Mouse (Mus musculus) spleen, postnatal 4 days (tissue): ENCODE measurements around the gene Lysmd3.
A peak's percentile ranks its signal among the peaks of the same experiment; 100 is the strongest.
"Not testable (repeated sequence)": the region's sequence is repeated elsewhere in the genome, so short reads cannot be mapped to it uniquely, and the experiment has no call there.

ENCODE experiments used
- DNase-seq, 2 experiments: peaks; one replicate each; pipeline ENCODE4 v3.0.0; 2022; ENCODE audit warnings: low spot score in 2 of 2

Lysmd3 gene

GRCm38 (mm10) chr13:81657351-81658052 lies at the start of gene Lysmd3:
Gene Lysmd3, plus strand, starts transcription at chr13:81657663.
- DNase-seq, result peak; percentile 91 to 96

- no peak for DNase-seq
Measured at GRCm38 (mm10) chr13:81610349-81610748, 47.1 kb upstream of the Lysmd3 start.

GRCm38 (mm10) chr13:81627861-81628260 lies 29.6 kb upstream of the Lysmd3 start:
- not testable (repeated sequence) for DNase-seq

- DNase-seq, result no peak
Measured at GRCm38 (mm10) chr13:81628631-81629190, 28.8 kb upstream of the Lysmd3 start.

- DNase-seq, result no peak
Measured at GRCm38 (mm10) chr13:81629395-81629794, 28.1 kb upstream of the Lysmd3 start.

GRCm38 (mm10) chr13:81630566-81630965 lies 26.9 kb upstream of the Lysmd3 start:
- DNase-seq, result no peak

- DNase-seq, result no peak
Measured at GRCm38 (mm10) chr13:81632720-81633415, 24.6 kb upstream of the Lysmd3 start, which contains the start of gene Adgrv1. Gene Adgrv1, minus strand, starts transcription at chr13:81633154.

GRCm38 (mm10) chr13:81639624-81640023 lies 17.8 kb upstream of the Lysmd3 start:
- DNase-seq, result no peak

GRCm38 (mm10) chr13:81640881-81641280 lies 16.6 kb upstream of the Lysmd3 start:
- DNase-seq, result no peak

GRCm38 (mm10) chr13:81641289-81642045 lies 16.0 kb upstream of the Lysmd3 start:
- peak; percentile 40 to 80 for DNase-seq

GRCm38 (mm10) chr13:81642491-81643149 lies 14.8 kb upstream of the Lysmd3 start:
- DNase-seq, result no peak

- DNase-seq, result no peak
Measured at GRCm38 (mm10) chr13:81644047-81644565, 13.4 kb upstream of the Lysmd3 start.

GRCm38 (mm10) chr13:81646348-81646747 lies 11.1 kb upstream of the Lysmd3 start:
- no peak for DNase-seq

- DNase-seq, result not testable (repeated sequence)
Measured at GRCm38 (mm10) chr13:81650382-81650781, 7.1 kb upstream of the Lysmd3 start.

GRCm38 (mm10) chr13:81656091-81656850 lies 1.2 kb upstream of the Lysmd3 start:
- no peak for DNase-seq

- no peak for DNase-seq
Measured at GRCm38 (mm10) chr13:81657008-81657350, 484 bp upstream of the Lysmd3 start.

- no peak for DNase-seq
Measured at GRCm38 (mm10) chr13:81658053-81658752, 740 bp downstream of the Lysmd3 start.

GRCm38 (mm10) chr13:81663566-81664330 lies 6.3 kb downstream of the Lysmd3 start:
- DNase-seq, result peak in 1 of 2 experiments; percentile 57

- peak in 1 of 2 experiments; percentile 27 for DNase-seq
Measured at GRCm38 (mm10) chr13:81664331-81664698, 6.9 kb downstream of the Lysmd3 start.
